Mouse (Mus musculus) bone marrow macrophage, adult 2 months (primary cell): Measurements from ENCODE around the gene Arhgef40.

ENCODE experiments used
- CTCF ChIP-seq: IDR thresholded peaks from 2 replicates; pipeline ENCODE4 v1.5.1; 2012; ENCODE audit warnings: low read depth, mild to moderate bottlenecking, low read length, moderate library complexity
- POLR2A ChIP-seq: IDR thresholded peaks from 2 replicates; pipeline ENCODE4 v1.6.1; 2012; ENCODE audit warnings: mild to moderate bottlenecking, low read depth, low read length, borderline replicate concordance

- TF ChIP-seq CTCF: no peak
- TF ChIP-seq POLR2A: no peak
These were observed 12.3 kb downstream of the Arhgef40 start for GRCm38 (mm10) chr14:51996866-51997265.
